Mouse (Mus musculus): Measurements from ENCODE around the gene Itih5.

Itih5 gene

DNA sequence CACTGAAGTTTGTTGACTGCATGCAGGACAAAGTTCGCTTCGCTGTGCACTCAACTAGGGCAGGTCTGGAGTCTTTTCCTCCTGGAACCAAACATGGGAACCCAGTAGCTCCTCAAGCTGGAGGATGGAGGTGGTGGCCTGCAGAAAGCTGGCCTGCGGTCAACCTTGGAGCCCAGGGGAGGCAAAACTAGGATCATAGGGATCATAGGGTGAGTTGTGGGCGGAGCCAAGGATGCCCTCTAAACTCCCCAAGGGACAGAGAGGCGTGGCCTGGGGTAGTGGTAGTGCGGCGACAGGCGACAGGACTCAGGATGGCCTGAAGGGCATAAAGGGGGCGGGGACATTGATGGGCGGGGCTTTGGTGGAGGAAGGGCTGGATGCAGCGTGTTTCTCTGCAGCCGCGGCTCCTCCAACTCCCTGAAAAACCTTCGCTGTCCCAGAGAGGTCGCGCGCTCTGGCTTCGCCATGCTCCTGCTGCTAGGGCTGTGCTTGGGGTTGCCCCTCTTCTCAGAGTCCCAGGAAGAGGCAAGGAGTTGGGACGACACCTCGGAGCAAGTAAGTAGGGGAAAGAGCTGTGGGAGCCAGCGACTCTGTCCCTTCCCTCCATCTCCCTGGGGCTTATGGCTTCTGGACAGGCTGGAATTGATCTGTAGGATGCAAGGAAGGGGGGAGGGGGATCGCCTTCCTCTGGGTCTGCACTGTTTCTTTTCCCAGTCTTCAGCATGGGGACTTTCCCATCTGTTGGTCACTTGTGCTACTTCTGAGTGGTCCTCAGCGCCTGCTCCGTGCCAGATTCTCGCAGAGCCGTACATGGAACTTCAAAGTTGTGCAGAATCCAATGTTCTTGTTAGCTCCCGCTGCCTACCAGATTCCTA is at the start of gene Itih5:
Itih5 (plus strand) TSS at position 371 of the 875 bp plus-strand sequence.
- DNase-seq (ENCODE audit: extremely low read depth, low read depth, low spot score) = no peak

DNA sequence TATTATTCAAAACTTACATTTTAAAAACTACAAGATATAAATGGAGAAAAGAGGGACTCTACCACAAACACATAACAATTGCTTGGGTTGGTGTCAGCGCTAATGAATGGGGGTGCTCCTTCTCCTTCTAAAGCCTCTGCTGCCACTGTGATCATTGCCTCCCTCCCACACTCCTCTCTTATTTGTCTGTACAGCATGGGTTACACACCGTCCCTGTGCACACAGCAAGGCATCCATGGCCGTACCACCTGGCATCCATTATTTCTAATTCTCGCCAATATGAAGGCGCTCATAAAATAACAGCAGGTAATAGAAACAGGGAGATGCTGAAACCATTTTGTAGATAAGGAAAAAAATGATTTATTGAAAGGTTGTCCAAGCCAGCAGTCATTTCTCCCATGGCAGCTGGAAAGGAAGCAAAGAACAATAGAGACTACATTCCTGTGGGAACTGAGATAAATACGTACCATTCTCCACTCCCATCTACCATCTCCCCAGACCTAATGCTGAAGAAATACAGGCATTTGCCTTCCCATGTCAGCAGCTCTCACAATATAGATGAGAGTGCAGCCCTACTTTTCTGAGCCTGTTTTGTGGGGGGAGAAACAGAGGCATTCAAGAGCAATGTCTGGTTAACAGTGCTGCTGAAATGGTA is 44.7 kb upstream of the Itih5 start:
- no peak for DNase-seq (ENCODE audit: extremely low read depth, low read depth, low spot score)

DNA sequence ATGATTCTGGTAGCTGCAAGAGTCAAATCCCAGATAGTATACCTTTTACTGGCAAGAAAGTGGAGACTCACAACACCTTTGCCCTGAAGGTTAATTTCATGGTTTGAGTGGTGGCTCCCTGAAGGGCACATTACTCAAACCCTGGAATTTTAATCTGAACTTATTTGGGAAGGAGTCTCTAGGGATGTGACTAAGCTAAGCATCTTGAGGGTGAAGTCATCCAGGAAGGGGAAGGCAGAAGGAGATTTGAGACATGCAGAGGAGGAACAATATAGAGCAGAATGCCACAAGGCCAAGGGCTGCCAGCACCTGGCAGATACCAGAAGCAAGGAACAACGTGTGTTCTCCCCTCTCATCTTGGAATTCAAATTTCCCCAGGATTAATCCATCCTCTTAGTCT is 34.6 kb upstream of the Itih5 start:
- no peak for DNase-seq (ENCODE audit: extremely low read depth, low read depth, low spot score)

DNA sequence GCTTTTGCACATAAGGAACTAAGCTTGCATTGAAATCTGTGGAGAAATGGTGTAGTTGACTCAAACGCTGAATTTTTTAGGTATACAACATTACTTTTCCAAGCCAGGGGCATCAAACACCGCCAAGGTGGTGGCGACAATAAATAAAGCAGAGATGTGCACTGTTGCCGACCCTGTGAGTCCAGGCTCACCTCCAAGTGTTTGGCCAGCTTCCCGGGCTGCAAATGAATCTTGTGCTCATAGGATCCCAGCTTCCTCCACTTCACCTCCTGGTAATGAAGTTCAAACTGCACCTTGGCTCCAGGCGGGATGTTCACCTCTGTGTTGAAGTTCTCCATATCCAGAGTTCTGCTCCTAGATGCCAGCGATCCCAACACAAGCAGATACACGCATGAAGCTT is 34.1 kb upstream of the Itih5 start:
- DNase-seq (ENCODE audit: extremely low read depth, low read depth, low spot score) = no peak

GRCm38 (mm10) chr2:10121826-10122225 is 31.5 kb upstream of the Itih5 start:
- DNase-seq (ENCODE audit: extremely low read depth, low read depth, low spot score) = no peak

- DNase-seq (ENCODE audit: extremely low read depth, low read depth, low spot score) = no peak
Measured at GRCm38 (mm10) chr2:10126122-10126521, 27.2 kb upstream of the Itih5 start.

GRCm38 (mm10) chr2:10127471-10127870 is 25.9 kb upstream of the Itih5 start:
- DNase-seq (ENCODE audit: extremely low read depth, low read depth, low spot score) = peak; percentile 39

GRCm38 (mm10) chr2:10128571-10128970 is 24.8 kb upstream of the Itih5 start:
- no peak for DNase-seq (ENCODE audit: extremely low read depth, low read depth, low spot score)

GRCm38 (mm10) chr2:10130341-10130990 is 22.9 kb upstream of the Itih5 start:
- DNase-seq (ENCODE audit: extremely low read depth, low read depth, low spot score) = no peak

DNA sequence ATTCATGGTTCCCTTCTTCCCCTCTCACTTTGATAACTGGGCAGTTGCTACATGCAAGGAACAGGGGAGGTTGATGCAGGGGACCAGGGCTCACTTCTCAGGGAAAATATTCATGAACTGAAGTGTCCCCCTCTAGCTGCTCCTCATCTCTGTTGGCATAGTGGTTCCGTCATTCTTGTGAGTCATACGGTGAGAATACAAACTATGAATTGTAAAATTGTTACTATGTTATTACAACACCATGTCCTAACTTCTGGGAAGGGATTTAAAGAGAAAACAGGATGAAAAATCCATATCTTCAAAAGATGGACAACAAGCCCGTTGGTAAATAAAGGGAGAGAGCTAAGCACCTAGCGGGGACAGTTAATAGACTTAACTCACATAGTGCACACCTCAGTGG is 22.1 kb upstream of the Itih5 start, which contains the start of gene Itih2:
Itih2 (minus strand) TSS at position 101 of the 400 bp plus-strand sequence.
- DNase-seq (ENCODE audit: extremely low read depth, low read depth, low spot score) = no peak

- DNase-seq (ENCODE audit: extremely low read depth, low read depth, low spot score) = no peak
Measured at GRCm38 (mm10) chr2:10132128-10132527, 21.2 kb upstream of the Itih5 start.

GRCm38 (mm10) chr2:10133941-10134340 is 19.4 kb upstream of the Itih5 start:
- DNase-seq (ENCODE audit: extremely low read depth, low read depth, low spot score) = no peak

GRCm38 (mm10) chr2:10137320-10137719 is 16.1 kb upstream of the Itih5 start:
- peak; percentile 36 for DNase-seq (ENCODE audit: extremely low read depth, low read depth, low spot score)

DNA sequence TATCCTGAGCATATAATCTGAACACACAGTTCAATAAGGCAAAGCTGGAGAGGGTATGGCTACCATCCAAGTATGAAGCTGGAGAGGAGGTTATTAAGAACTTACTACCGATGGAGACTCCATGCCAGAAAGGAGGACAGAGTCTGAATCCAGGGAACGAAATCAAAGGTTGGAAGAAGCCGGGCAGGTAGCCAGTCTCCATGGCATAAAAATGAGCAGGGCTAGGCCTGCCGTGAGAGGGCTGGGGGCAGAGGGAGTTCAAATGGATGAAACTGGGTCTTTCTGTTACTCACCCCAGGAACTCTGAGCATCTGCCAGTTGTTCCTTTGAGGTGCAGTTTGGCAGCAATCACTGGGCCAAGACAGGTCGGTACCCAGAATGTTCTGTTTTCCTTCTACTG is 12.9 kb upstream of the Itih5 start:
- DNase-seq (ENCODE audit: extremely low read depth, low read depth, low spot score) = no peak

GRCm38 (mm10) chr2:10142472-10143454 is 10.6 kb upstream of the Itih5 start:
- no peak for DNase-seq (ENCODE audit: extremely low read depth, low read depth, low spot score)

DNA sequence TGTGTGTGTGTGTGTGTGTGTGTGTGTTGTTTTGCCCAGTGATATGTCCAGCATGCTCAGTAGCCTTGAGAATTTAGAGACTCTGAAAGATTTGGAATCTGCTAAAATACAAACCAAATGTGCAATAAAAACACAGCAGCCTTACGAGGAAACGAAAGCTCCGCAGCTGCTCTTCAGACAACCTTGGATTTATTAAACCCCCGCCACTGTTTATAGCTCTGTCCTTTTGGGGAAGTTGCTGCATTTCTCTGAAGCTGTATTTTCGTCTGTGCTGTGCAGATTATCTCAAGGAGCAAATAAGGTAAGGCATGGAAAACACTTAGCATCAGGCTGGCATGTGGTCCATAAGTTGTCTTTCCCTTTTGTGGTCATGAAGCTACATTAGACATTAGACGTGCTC is 7.9 kb upstream of the Itih5 start:
- no peak for DNase-seq (ENCODE audit: extremely low read depth, low read depth, low spot score)

- DNase-seq (ENCODE audit: extremely low read depth, low read depth, low spot score) = peak; percentile 91
Measured at GRCm38 (mm10) chr2:10147176-10147575, 6.2 kb upstream of the Itih5 start.

DNA sequence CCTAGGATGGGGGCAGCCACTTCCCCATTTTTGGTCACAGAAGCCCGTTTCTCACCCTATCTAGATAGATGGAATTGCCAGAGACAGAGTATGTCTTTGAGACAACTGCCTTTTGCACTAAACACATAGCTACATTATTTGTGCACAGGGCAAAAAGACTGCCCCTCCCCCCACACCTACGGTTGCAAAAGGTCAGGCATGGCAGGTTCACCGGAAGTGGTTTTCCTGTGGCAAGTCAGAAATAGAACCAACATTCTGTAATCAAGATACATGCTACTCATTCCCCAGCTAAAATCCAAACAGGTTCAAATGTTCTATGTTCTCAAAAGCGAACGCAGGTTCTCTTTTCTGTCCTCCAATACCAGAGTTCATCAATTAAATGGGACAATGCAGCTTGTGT is 781 bp upstream of the Itih5 start:
- DNase-seq (ENCODE audit: extremely low read depth, low read depth, low spot score) = no peak

GRCm38 (mm10) chr2:10157184-10157583 is 3.8 kb downstream of the Itih5 start:
- no peak for DNase-seq (ENCODE audit: extremely low read depth, low read depth, low spot score)

GRCm38 (mm10) chr2:10162011-10162410 is 8.6 kb downstream of the Itih5 start:
- DNase-seq (ENCODE audit: extremely low read depth, low read depth, low spot score) = no peak

- no peak for DNase-seq (ENCODE audit: extremely low read depth, low read depth, low spot score)
Measured at GRCm38 (mm10) chr2:10166635-10167034, 13.3 kb downstream of the Itih5 start.

Data from fat pad, adult 2 months (tissue).